Mouse (Mus musculus) olfactory bulb, adult 2 months (tissue): Measurements from ENCODE around the gene Zswim4. TPM values are rescaled to one million over a fixed set of nuclear protein-coding genes. Genes with fewer than 3 reads are reported as not detected.

Experiments used
- H3K27ac ChIP-seq: fragments of 200-500 bp; 2 replicates; pipeline ENCODE4 v1.5.1; 2012; ENCODE audit warnings: low read depth, low read length; ENCODE audit not compliant: insufficient read depth
- H3K4me1 ChIP-seq: fragments of 200-500 bp; 2 replicates; pipeline ENCODE4 v1.6.1; 2012; ENCODE audit warnings: low read length; ENCODE audit not compliant: control insufficient read depth, insufficient read depth
- H3K4me3 ChIP-seq: fragments of 200-500 bp; 2 replicates; pipeline ENCODE4 v1.5.1; 2012; ENCODE audit warnings: mild to moderate bottlenecking, low read depth, low read length, moderate library complexity; ENCODE audit not compliant: insufficient read depth
- CTCF ChIP-seq: fragments of 200-500 bp; IDR thresholded peaks from 2 replicates; pipeline ENCODE4 v1.5.1; 2012; ENCODE audit warnings: low read depth, mild to moderate bottlenecking, low read length, moderate library complexity; ENCODE audit not compliant: insufficient read depth
- POLR2A ChIP-seq: fragments of 200-500 bp; IDR thresholded peaks from 2 replicates; pipeline ENCODE4 v1.6.1; 2012; ENCODE audit warnings: mild to moderate bottlenecking, low read depth, low read length, moderate library complexity; ENCODE audit not compliant: insufficient read depth
- WGBS: fragments of 180-500 bp; shearing (Covaris S2); methylation state at CpG from one replicate; pipeline ENCODE4 v1.1.7; 2018; 5-methylcytosine and 5-hydroxymethylcytosine counted together
- polyA plus RNA-seq: library from polyadenylated mRNA; stranded (reverse); fragments of >200 nt; gene quantifications from 2 replicates; pipeline ENCODE4 v1.2.4, GENCODE M21; 2012; ENCODE audit warnings: low replicate concordance; ENCODE audit not compliant: missing spikeins, insufficient read depth, insufficient read length

Zswim4 gene
- polyA plus RNA-seq, 1 experiment, result 65.7 TPM

- peak overlapping the region; percentile 76 for H3K27ac ChIP-seq
- TF ChIP-seq CTCF (no peak), POLR2A (peak; percentile 40; the same call in 1 of the 2 replicates)
- H3K4me3 ChIP-seq, result peak overlapping the region; percentile 34
- H3K4me1 ChIP-seq, result peaks cover 50% of the 10 kb centered on the region
- WGBS, result 9% methylated on average over 34 of the region's 34 CpGs
Measured at GRCm38 (mm10) chr8:84202938-84203917, 33.6 kb downstream of the Zswim4 start.

GRCm38 (mm10) chr8:84202466-84202865 lies 34.4 kb downstream of the Zswim4 start:
- TF ChIP-seq CTCF (no peak), POLR2A (no peak)
- Histone ChIP-seq H3K27ac (peak overlapping the region; percentile 76), H3K4me3 (no peak overlapping the region), H3K4me1 (peaks cover 54% of the 10 kb centered on the region)
- WGBS, result 62% methylated on average over 9 of the region's 9 CpGs

DNA sequence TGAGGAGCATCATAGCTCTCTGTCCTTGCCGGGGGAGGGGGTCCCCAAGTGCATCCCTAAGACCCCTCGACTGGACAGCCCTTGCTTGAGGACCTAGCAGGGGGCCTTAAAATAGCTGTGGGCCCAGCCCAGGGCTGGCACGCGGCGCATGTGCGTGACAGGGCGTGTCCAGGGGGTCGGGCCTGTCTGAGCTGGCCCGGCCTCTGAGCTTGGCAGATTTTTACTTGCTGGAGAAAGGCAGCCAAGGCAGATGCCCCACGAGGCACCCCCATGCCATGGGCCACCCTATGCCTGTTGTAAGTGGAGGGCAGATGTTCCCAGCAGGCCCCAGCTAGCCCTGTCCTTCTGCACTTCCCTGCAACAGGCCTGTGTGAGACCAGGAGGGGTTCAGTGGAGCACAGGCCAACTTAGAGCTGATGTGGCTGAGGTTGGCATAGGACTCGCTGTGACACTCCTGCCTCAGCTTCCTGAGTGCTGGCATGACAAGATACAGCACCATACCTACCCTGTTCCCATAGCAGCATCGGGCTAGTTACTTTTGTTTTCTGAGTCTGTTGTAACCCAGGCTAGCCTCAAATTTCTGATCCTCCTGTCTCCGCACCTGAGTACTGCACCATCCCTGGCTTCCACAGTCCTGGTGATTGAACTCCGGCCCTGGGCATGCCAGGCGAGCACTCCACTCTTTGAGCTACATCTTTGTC lies 35.2 kb downstream of the Zswim4 start:
- TF ChIP-seq POLR2A (no peak), CTCF (no peak)
- H3K27ac ChIP-seq, result peak overlapping the region; percentile 76
- 62% methylated on average over 15 of the region's 15 CpGs for WGBS
- peak overlapping the region; percentile 47 for H3K4me3 ChIP-seq
- H3K4me1 ChIP-seq, result peaks cover 59% of the 10 kb centered on the region

DNA sequence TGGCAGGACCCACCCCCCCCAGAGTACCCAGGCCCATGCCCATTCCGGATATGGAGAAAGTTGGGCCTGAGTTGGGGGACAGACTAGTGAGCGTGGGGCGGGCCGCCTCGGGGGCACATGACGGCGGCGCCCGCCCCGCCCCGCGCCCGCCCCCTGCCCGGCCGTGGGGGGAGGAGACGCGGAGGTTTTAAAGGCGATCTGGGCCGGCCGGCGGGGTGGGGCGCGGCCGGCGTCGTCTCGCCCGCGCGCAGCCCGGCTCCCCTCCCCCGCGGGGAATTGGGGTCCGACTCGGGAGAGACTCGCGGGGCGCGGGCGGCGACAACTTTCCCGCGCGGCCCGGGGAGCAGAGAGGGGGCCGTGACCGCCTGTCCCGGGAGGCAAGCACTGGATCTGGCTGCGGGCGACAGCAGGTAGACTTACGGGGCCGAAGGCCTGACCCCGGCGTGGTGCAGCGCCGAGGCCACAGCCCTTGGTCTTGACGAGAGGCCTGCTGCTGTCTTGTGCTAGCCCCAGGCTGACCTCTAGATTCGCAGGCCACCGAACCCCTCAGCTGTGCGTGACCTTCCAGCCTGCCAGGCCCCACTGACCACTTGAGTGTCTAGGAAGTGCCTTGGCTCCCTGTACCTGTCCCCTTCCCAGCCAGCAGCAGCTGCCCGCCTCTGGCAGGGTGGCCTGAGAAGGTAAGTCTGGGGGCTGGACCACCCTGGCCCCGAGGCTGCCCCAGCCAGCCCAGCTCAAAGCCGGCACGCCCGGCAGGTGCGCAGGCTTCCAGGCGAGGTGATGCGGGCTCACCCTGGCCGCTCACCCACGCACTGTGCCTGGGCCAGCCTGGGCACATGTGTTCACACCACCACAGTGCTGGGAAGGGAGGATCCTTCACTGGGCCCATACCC lies 36.0 kb downstream of the Zswim4 start:
- Histone ChIP-seq H3K4me1 (peaks cover 59% of the 10 kb centered on the region), H3K27ac (peak overlapping the region; percentile 74)
- WGBS, result 14% methylated on average over 69 of the region's 70 CpGs

GRCm38 (mm10) chr8:84200126-84200555 lies 36.7 kb downstream of the Zswim4 start:
- Histone ChIP-seq H3K27ac (no peak overlapping the region), H3K4me3 (peak overlapping the region; percentile 47; the same call in 1 of the 2 replicates), H3K4me1 (peaks cover 59% of the 10 kb centered on the region)
- TF ChIP-seq CTCF (no peak), POLR2A (no peak)
- 35% methylated on average over 8 of the region's 8 CpGs for WGBS

More for the DNA sequence above, 36.0 kb downstream of the Zswim4 start:
- no peak for TF ChIP-seq CTCF
- TF ChIP-seq POLR2A, result no peak
- peak overlapping the region; percentile 47 for H3K4me3 ChIP-seq

- TF ChIP-seq POLR2A, result no peak
- no peak for TF ChIP-seq CTCF
- Histone ChIP-seq H3K27ac (no peak overlapping the region), H3K4me1 (peaks cover 59% of the 10 kb centered on the region), H3K4me3 (no peak overlapping the region)
- WGBS, result 65% methylated on average over 11 of the region's 11 CpGs
Measured at GRCm38 (mm10) chr8:84199348-84200125, 37.3 kb downstream of the Zswim4 start.

GRCm38 (mm10) chr8:84198871-84199270 lies 38.0 kb downstream of the Zswim4 start:
- peaks cover 56% of the 10 kb centered on the region for H3K4me1 ChIP-seq

More at GRCm38 (mm10) chr8:84198871-84199270, 38.0 kb downstream of the Zswim4 start:
- Histone ChIP-seq H3K4me3 (no peak overlapping the region), H3K27ac (peak overlapping the region; percentile 54)
- TF ChIP-seq POLR2A (no peak), CTCF (no peak)
- WGBS, result 49% methylated on average over 4 of the region's 4 CpGs
